8 mouse cellular contexts compared by ENCODE assay signal in the genomic region with DNA sequence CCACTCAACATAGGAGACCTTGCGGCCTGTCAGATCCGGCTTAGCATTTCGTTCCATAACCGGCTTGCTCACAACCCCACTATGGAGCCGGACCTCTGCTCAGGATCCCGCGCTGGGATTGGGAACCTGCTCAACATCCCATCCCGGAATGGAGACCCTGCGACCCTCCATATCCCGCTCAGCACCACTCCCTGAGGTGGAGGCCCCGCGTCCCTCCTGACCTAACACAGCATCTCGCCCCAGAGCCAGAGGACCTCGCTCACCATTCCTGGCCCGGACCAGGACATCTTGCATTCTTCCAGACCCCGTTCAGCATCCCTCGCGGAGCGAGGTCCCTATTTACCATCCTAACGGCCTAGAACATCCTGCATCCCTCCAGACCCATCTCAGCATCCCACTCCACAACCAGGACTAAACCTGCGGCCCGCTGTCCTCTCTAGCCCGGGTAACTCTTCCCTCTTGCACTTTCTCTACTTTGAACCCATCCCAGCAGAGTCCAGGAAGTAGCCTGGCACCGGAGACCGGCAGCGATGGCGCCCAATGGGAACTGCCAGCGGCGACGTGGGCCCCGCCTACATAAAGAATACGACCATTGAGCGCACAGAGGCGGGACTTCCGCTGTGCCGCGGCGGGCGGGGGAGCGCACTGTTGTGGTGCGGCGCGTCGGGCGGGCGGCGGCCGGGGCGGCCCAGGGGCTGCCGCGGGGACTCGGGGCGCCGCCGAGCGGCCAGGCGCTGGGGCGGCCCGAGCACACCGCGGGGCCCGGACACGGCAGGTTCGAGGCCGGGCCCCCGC. TPM values are rescaled to one million over a fixed set of nuclear protein-coding genes. Genes with fewer than 3 reads are reported as not detected.
A peak's percentile ranks its signal among the peaks of the same experiment; 100 is the strongest.
DNase-seq lines count a peak whose midpoint lies in the region; ATAC-seq and TF ChIP-seq lines count a peak whose summit lies in the region.

A gene (plus strand): TSS at position 667 of the 795 bp plus-strand sequence.

- WGBS in hindbrain, embryonic 10.5 days: under 1% methylated on average over 66 of the region's 66 CpGs
- under 1% methylated on average over 63 of the region's 66 CpGs for WGBS in lung, postnatal 0 days

- peak within 1 kb of the TSS; percentile 78 for H3K4me3 ChIP-seq in hindbrain, embryonic 10.5 days
- H3K4me3 ChIP-seq in lung, postnatal 0 days (ENCODE audit: low read depth, low read length): peak within 1 kb of the TSS; percentile 72

- no peak for TF ChIP-seq CTCF in lung, postnatal 0 days (IDR thresholded peaks at IDR 0.05)

- no peak for TF ChIP-seq EP300 in lung, postnatal 0 days (IDR thresholded peaks at IDR 0.05)

- ATAC-seq in frontal cortex, adult (ENCODE audit: low TSS enrichment): peak; percentile 99
- ATAC-seq in lung, postnatal 0 days: peak; percentile 99

- peaks cover 5% of the 10 kb centered on the region for H3K36me3 ChIP-seq in hindbrain, embryonic 10.5 days
- 0 out of 2 replicates have a peak, but pooled peaks cover 3% of the 10 kb centered on the region for H3K36me3 ChIP-seq in lung, postnatal 0 days (ENCODE audit: insufficient read depth, low read length)

- peak within 1 kb of the TSS; percentile 83 for H3K4me2 ChIP-seq in lung, postnatal 0 days (replicated peaks; ENCODE audit: low read depth, low read length)

- no peaks in the 10 kb centered on the region for H3K27me3 ChIP-seq in hindbrain, embryonic 10.5 days (ENCODE audit: insufficient read depth, poor library complexity, severe bottlenecking)
- H3K27me3 ChIP-seq in lung, postnatal 0 days (replicated peaks; ENCODE audit: insufficient read depth, low read length): no peaks in the 10 kb centered on the region

- peak within 1 kb of the TSS; percentile 93 for H3K27ac ChIP-seq in hindbrain, embryonic 10.5 days
- H3K27ac ChIP-seq in lung, postnatal 0 days (ENCODE audit: low read length): peak within 1 kb of the TSS; percentile 75

- peak within 1 kb of the TSS; percentile 53 for H3K9ac ChIP-seq in lung, postnatal 0 days (replicated peaks; ENCODE audit: low read depth)

- H3K4me1 ChIP-seq in hindbrain, embryonic 10.5 days (replicated peaks): peaks cover 43% of the 10 kb centered on the region
- peaks cover 12% of the 10 kb centered on the region for H3K4me1 ChIP-seq in lung, postnatal 0 days (ENCODE audit: insufficient read depth, low read depth, low read length)

- H3K9me3 ChIP-seq in hindbrain, embryonic 10.5 days: no peaks in the 10 kb centered on the region
- H3K9me3 ChIP-seq in lung, postnatal 0 days (ENCODE audit: low read length): no peaks in the 10 kb centered on the region

- DNase-seq in MEL-GATA-1-ER (ENCODE audit: extremely low read depth, low read depth): peak; percentile 84
- peak; percentile 97 for DNase-seq in cerebellum, adult 8-10 months
- peak; percentile 96 for DNase-seq in hindbrain, embryonic 10.5 days (ENCODE audit: low spot score)
- peak; percentile 96 for DNase-seq in layer of hippocampus, adult 9-11 months
- peak; percentile 98 for DNase-seq in lung, postnatal 0 days (ENCODE audit: low spot score)
- peak; percentile 94 for DNase-seq in ovary, postnatal 14 days (ENCODE audit: low spot score)
- DNase-seq in thymus, postnatal 14 days: peak; percentile 98

RNA-seq across cellular contexts. Expression of the gene that starts here (rescaled TPM):
- 8.8 and 12.7 TPM in 2 replicates for polyA plus RNA-seq in hindbrain, embryonic 10.5 days (2016; fragmentation: Nextera tagmentation; extraction: Ambion mirVana)
- polyA plus RNA-seq in lung, postnatal 0 days (2015; fragmentation: Nextera tagmentation; extraction: Ambion mirVana): 16.7 and 16.8 TPM in 2 replicates

Comparison
In these comparisons a context has a peak if more than half of its experiments do, and no peak if none do; other contexts are left out.
1. Peak in every context shown above with its lines: DNase-seq, ATAC-seq, H3K4me3 ChIP-seq and H3K27ac ChIP-seq.